Mouse (Mus musculus) CH12.LX (cell line): ENCODE measurements at regions not wholly inside any gene's neighbourhood (a gene's known extent, or its start where the extent isn't known, plus 50 kb on each side); places are given as distances from the start of the nearest gene placed in this dataset.

Source experiments
- DNase-seq: peaks from one replicate; pipeline ENCODE4 v3.0.0-alpha.2; 2013; ENCODE audit errors: extremely low read depth
- H3K27ac ChIP-seq: 2 replicates; pipeline ENCODE4 v1.5.1; 2012; ENCODE audit warnings: low read depth, mild to moderate bottlenecking, control low read depth, moderate library complexity; ENCODE audit not compliant: insufficient read depth
- H3K27me3 ChIP-seq: replicated peaks from 2 replicates; pipeline ENCODE3; 2012; ENCODE audit warnings: inconsistent platforms
- H3K36me3 ChIP-seq, 2 experiments: replicated peaks in 1 of 2; 2 replicates each; pipeline versions ENCODE3 to v1.6.1; 2012; ENCODE audit warnings: inconsistent platforms in 1 of 2, low read length in 1 of 2, mild to moderate bottlenecking in 1 of 2, mixed read lengths in 1 of 2, moderate library complexity in 1 of 2; ENCODE audit not compliant: control insufficient read depth in 1 of 2, insufficient read depth in 1 of 2
- H3K4me1 ChIP-seq, 2 experiments: 2 replicates each; pipeline ENCODE4 v1.6.1; 2012; ENCODE audit warnings: inconsistent platforms in 1 of 2, moderate library complexity in 1 of 2; ENCODE audit not compliant: insufficient read depth in 2 of 2, control insufficient read depth in 1 of 2
- H3K4me2 ChIP-seq: 2 replicates; pipeline ENCODE4 v1.6.1; 2012; ENCODE audit warnings: low read depth, mild to moderate bottlenecking, control low read depth; ENCODE audit not compliant: poor library complexity, insufficient read depth, severe bottlenecking
- H3K4me3 ChIP-seq, 3 experiments: fragments of 150-350 bp in 1 of 3; sonication (generic) in 1 of 3; replicated peaks in 1 of 3; 2 replicates each; pipeline versions ENCODE3 to v1.5.1; 2011 to 2012; ENCODE audit warnings: low read depth in 2 of 3, low read length in 2 of 3, mild to moderate bottlenecking in 2 of 3, moderate library complexity in 2 of 3, control low read depth in 1 of 3, improper control_type of control experiment in 1 of 3, inconsistent platforms in 1 of 3, mixed read lengths in 1 of 3; ENCODE audit not compliant: poor library complexity in 1 of 3
- H3K79me2 ChIP-seq: replicated peaks from 2 replicates; pipeline ENCODE4 v1.6.1; 2012; ENCODE audit warnings: mild to moderate bottlenecking, moderate library complexity; ENCODE audit not compliant: control insufficient read depth, poor library complexity, insufficient read depth, severe bottlenecking; ENCODE audit errors: extremely low read depth
- H3K9ac ChIP-seq: 2 replicates; pipeline ENCODE4 v1.6.1; 2012; ENCODE audit warnings: low read depth, mild to moderate bottlenecking, control low read depth, moderate library complexity; ENCODE audit not compliant: insufficient read depth
- H3K9me3 ChIP-seq: replicated peaks from 2 replicates; pipeline ENCODE3; 2012; ENCODE audit warnings: low read length, inconsistent platforms, mixed read lengths
- BHLHE40 ChIP-seq: IDR thresholded peaks from 2 replicates; pipeline ENCODE4 v1.6.1; 2011; ENCODE audit warnings: mild to moderate bottlenecking, low read depth, low read length, improper control_type of control experiment
- CTCF ChIP-seq, 2 experiments: IDR thresholded peaks in 1 of 2; conservative IDR thresholded peaks in 1 of 2; 2 replicates each; pipeline ENCODE4 v1.5.1; 2011 to 2012; ENCODE audit warnings: low read depth in 2 of 2, low read length in 2 of 2, improper control_type of control experiment in 1 of 2, inconsistent platforms in 1 of 2, mild to moderate bottlenecking in 1 of 2, moderate library complexity in 1 of 2
- EP300 ChIP-seq: IDR thresholded peaks from 2 replicates; pipeline ENCODE4 v1.6.1; 2011; ENCODE audit warnings: low read length, improper control_type of control experiment
- ETS1 ChIP-seq: conservative IDR thresholded peaks from 2 replicates; pipeline ENCODE4 v1.6.1; 2012; ENCODE audit warnings: low read depth, mild to moderate bottlenecking, inconsistent platforms, low read length, improper control_type of control experiment, moderate library complexity
- HCFC1 ChIP-seq: IDR thresholded peaks from 2 replicates; pipeline ENCODE4 v1.6.1; 2012; ENCODE audit warnings: low read depth, mild to moderate bottlenecking, inconsistent platforms, low read length, improper control_type of control experiment
- JUN ChIP-seq: IDR thresholded peaks from 2 replicates; pipeline ENCODE4 v1.6.1; 2011; ENCODE audit warnings: low read depth, mild to moderate bottlenecking, low read length, improper control_type of control experiment, moderate library complexity; ENCODE audit not compliant: insufficient read depth
- JUND ChIP-seq: conservative IDR thresholded peaks from 2 replicates; pipeline ENCODE4 v1.6.1; 2011; ENCODE audit warnings: low read depth, low read length, improper control_type of control experiment
- MYC ChIP-seq: IDR thresholded peaks from 2 replicates; pipeline ENCODE4 v1.6.1; 2011; ENCODE audit warnings: low read depth, mild to moderate bottlenecking, improper control_type of control experiment, low read length
- NELFE ChIP-seq: IDR thresholded peaks from 2 replicates; pipeline ENCODE4 v1.6.1; 2011; ENCODE audit warnings: low read depth, low read length, improper control_type of control experiment
- NRF1 ChIP-seq: IDR thresholded peaks from 2 replicates; pipeline ENCODE4 v1.6.1; 2014; ENCODE audit warnings: low read depth, mild to moderate bottlenecking, inconsistent platforms, low read length, improper control_type of control experiment, moderate library complexity
- PAX5 ChIP-seq: IDR thresholded peaks from 2 replicates; pipeline ENCODE4 v1.6.1; 2012; ENCODE audit warnings: low read length, inconsistent platforms, mixed read lengths
- TBP ChIP-seq: conservative IDR thresholded peaks from 2 replicates; pipeline ENCODE4 v1.6.1; 2011; ENCODE audit warnings: low read depth, low read length, improper control_type of control experiment
- USF2 ChIP-seq: conservative IDR thresholded peaks from 2 replicates; pipeline ENCODE4 v1.6.1; 2011; ENCODE audit warnings: low read depth, low read length, improper control_type of control experiment
- ZMIZ1 ChIP-seq: IDR thresholded peaks from 2 replicates; pipeline ENCODE4 v1.6.1; 2012; ENCODE audit warnings: low read depth, mild to moderate bottlenecking, inconsistent platforms, low read length, improper control_type of control experiment
- dilution Hi-C: fragments of 300-500 bp; cut with MboI; formaldehyde crosslinking; loops from 2 replicates; pipeline ENCODE4 v1.14.3; 2020; ENCODE audit warnings: low sequenced_read_pairs; ENCODE audit not compliant: extremely low pct_unique_long_range_greater_than_20kb, extremely low pct_ligation_motif_present
- in situ Hi-C: fragments of 300-500 bp; cut with MboI; formaldehyde crosslinking; loops from 3 replicates; pipeline ENCODE4 v1.14.3; 2019; ENCODE audit warnings: low sequenced_read_pairs, low pct_ligation_motif_present, low pct_unique_long_range_greater_than_20kb, mixed read lengths

DNA sequence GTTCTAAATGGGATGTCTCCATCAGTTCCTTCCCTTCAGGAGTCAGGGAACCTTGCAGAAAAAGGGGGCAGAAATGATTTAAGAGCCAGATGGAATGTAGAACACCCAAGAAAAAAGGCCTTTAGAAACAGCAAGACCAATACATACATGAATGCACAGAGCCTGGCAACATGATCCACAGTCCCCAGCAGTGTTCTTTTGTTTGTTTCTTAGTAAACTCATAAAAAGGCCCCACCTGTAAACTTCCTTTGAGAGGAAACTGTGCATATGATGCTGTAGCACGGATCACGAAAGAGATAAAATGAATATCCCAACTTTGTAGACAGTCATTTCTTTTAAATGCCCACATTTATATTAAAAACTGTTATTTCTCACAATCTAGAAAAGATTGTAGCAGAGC is 92.7 kb upstream of the 2610001J05Rik start:
- Histone ChIP-seq H3K27me3 (no peaks in the 10 kb centered on the region), H3K79me2 (no peaks in the 10 kb centered on the region)
- in situ Hi-C loops, result no loop called here
- no peak for TF ChIP-seq MYC
- TF ChIP-seq, all 38 proteins: peak for 0
- no peak overlapping the region for H3K4me3 ChIP-seq
- no peaks in the 10 kb centered on the region for H3K9me3 ChIP-seq
- DNase-seq, result no peak
- H3K27ac ChIP-seq, result no peak overlapping the region
- H3K9ac ChIP-seq, result no peak overlapping the region
- H3K4me2 ChIP-seq, result no peak overlapping the region
- H3K36me3 ChIP-seq, result no peaks in the 10 kb centered on the region
- no peaks in the 10 kb centered on the region for H3K4me1 ChIP-seq
- dilution Hi-C loops, result no loop called here

DNA sequence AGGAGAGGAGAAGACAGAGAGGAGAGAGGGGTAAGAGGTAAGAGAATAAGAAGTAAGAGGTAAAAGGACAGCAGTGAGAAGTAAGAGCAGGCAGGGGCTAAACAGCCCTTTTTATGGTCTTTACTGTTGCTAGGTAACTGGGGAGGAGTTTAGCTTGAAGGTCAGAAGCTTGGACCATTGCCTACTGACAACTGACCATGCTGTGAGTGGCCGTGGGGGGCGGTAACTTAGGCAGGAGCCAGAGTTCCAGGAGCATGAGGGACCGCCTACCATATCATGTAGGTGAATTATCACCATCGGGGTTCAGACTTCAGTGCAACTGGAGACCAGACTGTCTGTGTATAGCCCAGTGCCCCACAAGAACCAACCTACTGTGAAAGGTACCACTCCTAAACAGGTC is 78.3 kb upstream of the 2610001J05Rik start:
- no peak for DNase-seq
- Histone ChIP-seq H3K4me1 (no peaks in the 10 kb centered on the region), H3K9me3 (no peaks in the 10 kb centered on the region), H3K79me2 (no peaks in the 10 kb centered on the region), H3K27ac (no peak overlapping the region), H3K9ac (no peak overlapping the region), H3K36me3 (no peaks in the 10 kb centered on the region), H3K4me2 (no peak overlapping the region), H3K27me3 (no peaks in the 10 kb centered on the region), H3K4me3 (no peak overlapping the region)
- dilution Hi-C loops (no loop called here), in situ Hi-C loops (no loop called here)
- no peak for TF ChIP-seq JUN
- no peak for TF ChIP-seq JUND
- no peak for TF ChIP-seq ZMIZ1
- no peak for TF ChIP-seq USF2
- TF ChIP-seq EP300, result no peak
- TF ChIP-seq PAX5, result no peak
- no peak for TF ChIP-seq CTCF (conservative IDR thresholded peaks at IDR 0.05 in 1 of 2, IDR thresholded peaks at IDR 0.05 in 1 of 2; ENCODE audit: low read depth in 2 of 2, low read length in 2 of 2)
- no peak for TF ChIP-seq ETS1
- no peak for TF ChIP-seq TBP
- TF ChIP-seq NELFE, result no peak
- TF ChIP-seq NRF1, result no peak
- TF ChIP-seq BHLHE40, result no peak
- TF ChIP-seq HCFC1, result no peak
